Mouse (Mus musculus): ENCODE measurements around the gene Smcp. TPM values are rescaled to one million over a fixed set of nuclear protein-coding genes. Genes with fewer than 3 reads are reported as not detected.

The Smcp gene
- polyA plus RNA-seq (2012; rRNA removed), result 0.18 TPM in 1 of 2 replicates, not detected in the other

- no peak for DNase-seq (ENCODE audit: low spot score)
Observed at GRCm38 (mm10) chr3:92588858-92589257, at the start of gene Smcp. Gene Smcp, minus strand, starts transcription at chr3:92588997.

GRCm38 (mm10) chr3:92638653-92638991 lies 49.8 kb upstream of the Smcp start:
- DNase-seq (ENCODE audit: low spot score), result no peak

GRCm38 (mm10) chr3:92637745-92638652 lies 49.2 kb upstream of the Smcp start:
- DNase-seq (ENCODE audit: low spot score), result no peak

- no peak for DNase-seq (ENCODE audit: low spot score)
Observed at GRCm38 (mm10) chr3:92621560-92621959, 32.8 kb upstream of the Smcp start, which contains the start of gene Lce6a. Gene Lce6a, minus strand, starts transcription at chr3:92621660.

- DNase-seq (ENCODE audit: low spot score), result no peak
Observed at GRCm38 (mm10) chr3:92609804-92610203, 21.0 kb upstream of the Smcp start.

GRCm38 (mm10) chr3:92607392-92607791 lies 18.6 kb upstream of the Smcp start, which contains the start of gene 2210017I01Rik:
Gene 2210017I01Rik, minus strand, starts transcription at chr3:92607492.
- no peak for DNase-seq (ENCODE audit: low spot score)

- DNase-seq (ENCODE audit: low spot score), result no peak
Observed at GRCm38 (mm10) chr3:92602169-92602568, 13.4 kb upstream of the Smcp start.

- no peak for DNase-seq (ENCODE audit: low spot score)
Observed at GRCm38 (mm10) chr3:92600456-92600855, 11.7 kb upstream of the Smcp start.

GRCm38 (mm10) chr3:92599973-92600372 lies 11.2 kb upstream of the Smcp start:
- no peak for DNase-seq (ENCODE audit: low spot score)

GRCm38 (mm10) chr3:92598429-92598828 lies 9.6 kb upstream of the Smcp start:
- DNase-seq (ENCODE audit: low spot score), result no peak

- no peak for DNase-seq (ENCODE audit: low spot score)
Observed at GRCm38 (mm10) chr3:92587190-92587589, 1.6 kb downstream of the Smcp start.

- no peak for DNase-seq (ENCODE audit: low spot score)
Observed at GRCm38 (mm10) chr3:92585055-92585454, 3.7 kb downstream of the Smcp start.

GRCm38 (mm10) chr3:92583164-92583826 lies 5.5 kb downstream of the Smcp start:
- DNase-seq (ENCODE audit: low spot score), result no peak

GRCm38 (mm10) chr3:92579508-92579907 lies 9.3 kb downstream of the Smcp start:
- DNase-seq (ENCODE audit: low spot score), result no peak

GRCm38 (mm10) chr3:92578652-92579413 lies 10.0 kb downstream of the Smcp start:
- no peak for DNase-seq (ENCODE audit: low spot score)

GRCm38 (mm10) chr3:92573449-92574041 lies 15.3 kb downstream of the Smcp start, which contains the start of gene Ivl:
Gene Ivl, minus strand, starts transcription at chr3:92573735.
- DNase-seq (ENCODE audit: low spot score), result no peak

GRCm38 (mm10) chr3:92572514-92573155 lies 16.2 kb downstream of the Smcp start:
- no peak for DNase-seq (ENCODE audit: low spot score)

- no peak for DNase-seq (ENCODE audit: low spot score)
Observed at GRCm38 (mm10) chr3:92568752-92569151, 20.0 kb downstream of the Smcp start.

GRCm38 (mm10) chr3:92565418-92565817 lies 23.4 kb downstream of the Smcp start:
- no peak for DNase-seq (ENCODE audit: low spot score)

GRCm38 (mm10) chr3:92534411-92534810 lies 54.4 kb downstream of the Smcp start, which contains the start of gene 2310046K23Rik:
Gene 2310046K23Rik, minus strand, starts transcription at chr3:92534511.
- DNase-seq (ENCODE audit: low spot score), result no peak
